Mouse (Mus musculus): ENCODE results near the gene Mpv17.

DNA sequence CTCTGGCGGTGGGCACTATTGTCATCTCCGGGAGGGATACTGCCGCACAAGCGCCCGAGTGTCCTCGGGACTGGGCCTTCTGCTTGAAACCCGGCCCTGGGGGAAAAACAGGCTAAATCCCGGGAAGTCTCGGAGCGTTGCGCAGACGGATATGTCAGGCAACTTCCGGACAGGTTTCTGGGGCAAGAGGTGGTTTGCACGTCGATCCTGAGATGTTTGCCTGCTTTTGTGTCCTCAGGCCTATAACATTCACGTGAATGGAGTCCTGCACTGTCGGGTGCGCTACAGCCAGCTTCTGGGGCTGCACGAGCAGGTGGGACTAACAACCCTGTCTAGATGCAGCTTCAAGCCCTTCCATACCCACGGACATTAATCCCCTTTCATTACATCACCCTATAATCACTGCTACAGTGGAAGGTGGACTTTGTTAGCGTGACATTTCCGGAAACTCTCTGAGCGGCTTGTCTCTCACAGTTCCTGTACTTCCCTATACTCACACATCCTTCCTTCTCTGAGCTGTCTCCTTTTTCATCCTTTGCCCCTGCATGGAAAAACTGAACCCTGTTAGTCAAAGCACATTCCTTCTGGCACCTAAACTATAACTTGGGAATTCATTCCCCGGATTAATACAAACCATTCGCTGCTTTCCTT, 39.7 kb upstream of the Mpv17 start:
- TF ChIP-seq HCFC1 (IDR thresholded peaks at IDR 0.05; ENCODE audit: borderline replicate concordance, insufficient read depth, low read length) (no peak), MAFK (IDR thresholded peaks at IDR 0.05; ENCODE audit: insufficient read depth, low read depth, low read length) (no peak), CHD2 (IDR thresholded peaks at IDR 0.05; ENCODE audit: low read depth, low read length) (no peak)
